ENCODE assay signal across 7 mouse cellular contexts in genomic region chr4:108117924-108118876, GRCm38 (mm10). TPM values are rescaled to one million over a fixed set of nuclear protein-coding genes. Genes with fewer than 3 reads are reported as not detected.
DNase-seq lines count a peak whose midpoint lies in the region; ATAC-seq lines count a peak whose summit lies in the region.

No protein-coding gene starts in this region.

- H3K27me3 ChIP-seq in intestine, embryonic 15.5 days (replicated peaks) = no peaks in the 10 kb centered on the region
- no peaks in the 10 kb centered on the region for H3K27me3 ChIP-seq in midbrain, embryonic 10.5 days (ENCODE audit: low read depth, poor library complexity, severe bottlenecking)

- H3K27ac ChIP-seq in intestine, embryonic 15.5 days = peak overlapping the region; percentile 58; the same call in 1 of the 2 replicates
- peak overlapping the region; percentile 86 for H3K27ac ChIP-seq in midbrain, embryonic 10.5 days (replicated peaks)

- H3K9ac ChIP-seq in intestine, embryonic 15.5 days = peak overlapping the region; percentile 50

- no peaks in the 10 kb centered on the region for H3K4me1 ChIP-seq in intestine, embryonic 15.5 days (replicated peaks)
- H3K4me1 ChIP-seq in midbrain, embryonic 10.5 days = no peaks in the 10 kb centered on the region

- H3K4me2 ChIP-seq in intestine, embryonic 15.5 days (replicated peaks) = peak overlapping the region; percentile 59

- H3K36me3 ChIP-seq in intestine, embryonic 15.5 days = no peaks in the 10 kb centered on the region
- no peaks in the 10 kb centered on the region for H3K36me3 ChIP-seq in midbrain, embryonic 10.5 days

- WGBS in intestine, embryonic 15.5 days = 13% methylated on average over 45 of the region's 45 CpGs
- 13% methylated on average over 45 of the region's 45 CpGs for WGBS in midbrain, embryonic 10.5 days

- peak; percentile 96 for ATAC-seq in intestine, embryonic 15.5 days

- intact Hi-C loops in left cerebral cortex, postnatal 25 days (cut with DNase I) = loop anchor here (5.0 kb wide), 2 partner anchors 131 to 181 kb away; no protein-coding TSS in a partner anchor

- no peaks in the 10 kb centered on the region for H3K9me3 ChIP-seq in intestine, embryonic 15.5 days
- H3K9me3 ChIP-seq in midbrain, embryonic 10.5 days (replicated peaks) = no peaks in the 10 kb centered on the region

- H3K4me3 ChIP-seq in intestine, embryonic 15.5 days (replicated peaks) = peak overlapping the region; percentile 56
- H3K4me3 ChIP-seq in midbrain, embryonic 10.5 days = peak overlapping the region; percentile 73

- peak; percentile 96 to 99 for DNase-seq in adrenal gland, adult (ENCODE audit: inconsistent age in 2 of 2, low spot score in 1 of 2)
- DNase-seq in embryo, embryonic 10.5 days (ENCODE audit: low spot score) = peak; percentile 93
- DNase-seq in gastrocnemius, postnatal 25 days = peak; percentile 92
- DNase-seq in left cerebral cortex, postnatal 25 days (ENCODE audit: low spot score in 2 of 2) = peak; percentile 90 to 95
- DNase-seq in midbrain, embryonic 10.5 days (ENCODE audit: low spot score) = peak; percentile 92
- peak; percentile 90 for DNase-seq in right cerebral cortex, postnatal 4 days

RNA-seq across cellular contexts. Expression of gene Podn, which starts 22.0 kb away (rescaled TPM):
- total RNA-seq in gastrocnemius, postnatal 25 days (2021) = 10 to 100 TPM in 1 of 2 experiments, 1 to 10 TPM in 1; 7.2 to 12.6 TPM
- 0.95 and 1.1 TPM in 2 replicates for polyA plus RNA-seq in intestine, embryonic 15.5 days (2015; fragmentation: Nextera tagmentation; extraction: Ambion mirVana)
- total RNA-seq in left cerebral cortex, postnatal 25 days (2021) = 1 to 10 TPM; 7.2 to 8.8 TPM
- polyA plus RNA-seq in midbrain, embryonic 10.5 days (2016; fragmentation: Nextera tagmentation; extraction: Ambion mirVana) = 0.10 and 0.12 TPM in 2 replicates

RNA-seq across cellular contexts. Expression of gene Scp2, which starts 26.6 kb away (rescaled TPM):
- 100 to 1,000 TPM; 152 to 156 TPM for total RNA-seq in gastrocnemius, postnatal 25 days (2021)
- polyA plus RNA-seq in intestine, embryonic 15.5 days (2015; fragmentation: Nextera tagmentation; extraction: Ambion mirVana) = 292 and 293 TPM in 2 replicates
- 100 to 1,000 TPM; 101 to 105 TPM for total RNA-seq in left cerebral cortex, postnatal 25 days (2021)
- 200 and 214 TPM in 2 replicates for polyA plus RNA-seq in midbrain, embryonic 10.5 days (2016; fragmentation: Nextera tagmentation; extraction: Ambion mirVana)

RNA-seq across cellular contexts. Expression of gene Echdc2, which starts 47.0 kb away (rescaled TPM):
- 1 to 10 TPM; 4.6 to 5.4 TPM for total RNA-seq in gastrocnemius, postnatal 25 days (2021)
- polyA plus RNA-seq in intestine, embryonic 15.5 days (2015; fragmentation: Nextera tagmentation; extraction: Ambion mirVana) = 30.8 and 37.3 TPM in 2 replicates
- total RNA-seq in left cerebral cortex, postnatal 25 days (2021) = 10 to 100 TPM; 10.7 TPM
- polyA plus RNA-seq in midbrain, embryonic 10.5 days (2016; fragmentation: Nextera tagmentation; extraction: Ambion mirVana) = 16.4 and 18.3 TPM in 2 replicates

Comparison
In these comparisons a context has a peak if more than half of its experiments do, and no peak if none do; other contexts are left out.
1. Peak in every context shown above with its lines: DNase-seq, ATAC-seq, H3K4me3 ChIP-seq and H3K27ac ChIP-seq.